Mouse (Mus musculus) erythroblast, embryonic 14.5 days (primary cell): ENCODE measurements around the gene Klhl7. TPM values are rescaled to one million over a fixed set of nuclear protein-coding genes. Genes with fewer than 3 reads are reported as not detected.
A peak's percentile ranks its signal among the peaks of the same experiment; 100 is the strongest.
"Not testable (repeated sequence)": the region's sequence is repeated elsewhere in the genome, so short reads cannot be mapped to it uniquely, and the experiment has no call there.

Source experiments
- H3K27me3 ChIP-seq: 2 replicates; pipeline ENCODE4 v1.6.1; 2012; ENCODE audit warnings: inconsistent platforms; ENCODE audit not compliant: control insufficient read depth
- H3K36me3 ChIP-seq: 2 replicates; pipeline ENCODE4 v1.6.1; 2012; ENCODE audit warnings: mild to moderate bottlenecking, inconsistent platforms; ENCODE audit not compliant: control insufficient read depth
- H3K4me1 ChIP-seq: 2 replicates; pipeline ENCODE4 v1.6.1; 2012; ENCODE audit warnings: inconsistent platforms; ENCODE audit not compliant: control insufficient read depth
- H3K4me3 ChIP-seq: replicated peaks from 2 replicates; pipeline ENCODE3; 2012; ENCODE audit warnings: moderate library complexity, mild to moderate bottlenecking, inconsistent platforms
- H3K9me3 ChIP-seq: 2 replicates; pipeline ENCODE4 v1.6.1; 2012; ENCODE audit warnings: low read length, inconsistent platforms, mixed read lengths; ENCODE audit not compliant: control insufficient read depth
- GATA1 ChIP-seq: IDR thresholded peaks from 2 replicates; pipeline ENCODE4 v1.6.1; 2012; ENCODE audit warnings: low read length, inconsistent platforms, mixed read lengths
- TAL1 ChIP-seq: IDR thresholded peaks from 3 replicates; pipeline ENCODE4 v1.6.1; 2012; ENCODE audit warnings: low read length, inconsistent platforms, mixed read lengths
- polyA plus RNA-seq: library from polyadenylated mRNA; stranded (reverse); fragments of >175 nt; gene quantifications from 2 replicates; pipeline ENCODE4 v1.2.3, GENCODE M21; 2012

Klhl7 gene
- polyA plus RNA-seq, 1 experiment: 0.42 TPM

DNA sequence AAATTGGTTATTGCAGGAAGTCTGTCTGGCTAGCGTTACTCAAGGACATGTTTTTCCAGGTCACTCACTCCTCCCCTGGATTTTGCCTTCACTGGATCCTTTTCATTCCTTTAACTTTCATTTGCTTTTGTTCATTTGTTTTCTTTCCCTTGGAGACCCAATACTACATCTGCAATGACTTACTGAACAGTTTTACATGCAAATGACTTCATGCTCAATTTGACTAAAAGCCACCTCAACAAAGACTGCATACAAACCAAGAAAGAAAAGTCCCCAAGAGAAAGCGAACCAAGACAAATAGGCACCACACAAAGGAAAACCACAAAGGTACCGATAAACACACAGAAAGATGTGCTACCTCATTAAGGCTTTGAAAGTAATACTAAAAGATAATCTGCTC is 13.5 kb upstream of the Klhl7 start:
- no peak overlapping the region for H3K4me3 ChIP-seq
- TF ChIP-seq GATA1 (no peak), TAL1 (no peak)
- H3K36me3 ChIP-seq: no peaks in the 10 kb centered on the region
- no peaks in the 10 kb centered on the region for H3K4me1 ChIP-seq
- H3K9me3 ChIP-seq: no peaks in the 10 kb centered on the region
- 0 out of 2 replicates have a peak, but pooled peaks cover 2% of the 10 kb centered on the region for H3K27me3 ChIP-seq

DNA sequence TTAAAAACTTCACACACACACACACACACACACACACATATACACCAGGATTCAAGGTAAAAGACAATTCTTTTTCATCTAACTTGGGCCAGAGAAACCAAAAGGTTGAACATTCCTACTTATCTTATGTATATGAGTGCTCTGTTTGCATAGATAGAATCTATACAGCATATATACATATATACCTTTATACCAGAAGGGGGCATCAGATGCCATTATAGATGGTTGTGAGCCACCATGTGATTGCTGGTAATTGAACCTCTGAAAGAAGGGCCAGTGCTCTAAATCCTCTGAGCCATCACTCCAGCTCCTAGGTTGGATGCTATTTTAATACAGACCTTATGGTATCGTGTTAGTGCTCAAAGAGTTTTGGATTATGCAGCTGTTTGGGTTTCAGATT is 12.0 kb upstream of the Klhl7 start:
- H3K36me3 ChIP-seq: no peaks in the 10 kb centered on the region
- peaks cover under 1% of the 10 kb centered on the region; the same call in 1 of the 2 replicates for H3K27me3 ChIP-seq
- no peaks in the 10 kb centered on the region for H3K9me3 ChIP-seq
- no peak for TF ChIP-seq TAL1
- no peak for TF ChIP-seq GATA1
- H3K4me3 ChIP-seq: no peak overlapping the region
- no peaks in the 10 kb centered on the region for H3K4me1 ChIP-seq

DNA sequence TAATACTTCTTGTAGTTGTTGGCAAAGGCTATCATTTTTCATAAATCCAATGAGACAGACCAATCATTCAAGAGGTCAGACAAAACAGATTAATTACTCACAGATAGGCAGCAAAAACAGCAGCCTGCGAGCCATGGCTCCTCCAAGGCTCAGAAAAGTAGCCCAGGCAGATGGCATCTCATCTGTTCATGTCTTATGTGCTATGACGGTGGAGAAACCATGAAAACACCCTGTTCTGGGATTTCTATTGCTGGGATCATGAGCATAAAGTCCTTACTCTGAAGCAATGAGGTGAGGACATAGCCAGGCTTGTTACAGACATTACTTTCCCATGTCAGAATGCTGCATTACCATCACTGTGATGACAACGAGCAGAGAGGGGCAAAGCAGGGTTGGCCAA is 7.9 kb upstream of the Klhl7 start:
- H3K4me1 ChIP-seq: no peaks in the 10 kb centered on the region
- H3K36me3 ChIP-seq: no peaks in the 10 kb centered on the region
- no peak overlapping the region for H3K4me3 ChIP-seq
- peaks cover 4% of the 10 kb centered on the region; the same call in 1 of the 2 replicates for H3K27me3 ChIP-seq
- H3K9me3 ChIP-seq: no peaks in the 10 kb centered on the region
- TF ChIP-seq GATA1 (no peak), TAL1 (no peak)

DNA sequence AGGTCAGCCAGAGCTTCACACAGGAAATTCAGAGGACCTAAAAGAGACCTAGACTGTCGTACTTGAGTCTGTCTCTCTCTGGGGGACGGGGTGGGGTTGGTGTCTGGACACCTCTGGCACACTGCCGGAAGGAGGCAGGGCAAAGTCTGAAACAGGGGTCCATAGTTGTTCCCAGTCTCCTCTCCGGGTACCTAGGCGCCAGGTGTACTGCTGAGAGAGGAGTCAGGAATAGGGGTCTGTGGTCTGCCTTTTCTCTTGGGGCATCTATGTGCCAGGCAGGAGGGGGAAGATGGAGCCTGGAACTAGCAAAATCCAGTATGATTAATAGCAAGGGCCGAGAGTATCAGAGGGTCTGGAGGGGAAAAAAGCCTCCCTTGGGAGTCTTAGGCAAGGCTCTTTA is 5.0 kb upstream of the Klhl7 start:
- H3K4me1 ChIP-seq: peaks cover 7% of the 10 kb centered on the region

DNA sequence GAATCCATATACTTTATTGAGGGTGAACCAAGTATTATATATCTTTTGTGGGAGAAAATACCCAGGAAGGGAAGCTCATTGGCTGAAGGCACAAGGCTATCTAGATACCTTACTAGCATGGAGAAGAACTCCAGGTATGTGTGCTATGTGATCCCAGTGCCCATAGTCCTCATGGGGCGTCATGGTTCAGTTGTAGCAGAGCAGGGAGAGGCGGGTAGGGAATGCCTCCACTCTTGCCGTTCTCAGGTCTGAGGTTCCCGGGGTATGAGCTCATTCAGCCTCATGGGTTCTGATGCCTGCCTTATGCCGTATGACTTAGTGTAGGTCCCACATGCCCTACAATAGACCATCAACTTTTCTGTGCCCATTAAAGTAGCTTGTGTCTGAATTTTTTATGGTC is 4.5 kb upstream of the Klhl7 start:
- Histone ChIP-seq H3K36me3 (no peaks in the 10 kb centered on the region), H3K27me3 (peaks cover 4% of the 10 kb centered on the region), H3K9me3 (no peaks in the 10 kb centered on the region), H3K4me1 (peaks cover 8% of the 10 kb centered on the region), H3K4me3 (no peak overlapping the region)
- TF ChIP-seq GATA1 (no peak), TAL1 (no peak)

More for the DNA sequence above, 5.0 kb upstream of the Klhl7 start:
- Histone ChIP-seq H3K4me3 (no peak overlapping the region), H3K27me3 (peaks cover 4% of the 10 kb centered on the region), H3K36me3 (no peaks in the 10 kb centered on the region), H3K9me3 (no peaks in the 10 kb centered on the region)
- TF ChIP-seq TAL1 (no peak), GATA1 (no peak)

DNA sequence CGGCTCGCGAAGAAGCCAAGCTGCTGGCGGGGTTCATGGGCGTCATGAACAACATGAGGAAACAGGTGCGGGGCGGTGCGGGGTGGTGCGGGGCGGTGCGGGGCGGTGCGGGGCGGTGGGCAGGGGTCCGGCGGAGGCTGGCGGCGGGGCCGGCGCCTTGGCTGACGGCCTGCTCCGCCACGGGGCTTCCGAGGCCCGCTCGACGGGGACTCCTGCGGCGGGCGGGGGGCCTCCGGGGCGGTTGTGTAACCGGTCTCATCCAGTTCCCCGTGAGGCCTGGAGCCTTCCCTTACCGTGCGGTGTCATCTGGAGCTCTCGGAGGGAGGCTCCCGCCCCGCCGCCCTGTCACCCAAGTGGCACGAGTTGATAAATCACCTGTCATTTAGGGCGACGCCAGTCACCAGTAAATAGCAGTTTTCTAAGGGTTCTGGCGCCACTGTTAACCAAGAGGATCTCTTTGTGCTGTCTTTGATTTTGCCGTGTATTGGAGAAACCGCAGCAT is 456 bp downstream of the Klhl7 start:
- Histone ChIP-seq H3K36me3 (peaks cover 16% of the 10 kb centered on the region), H3K9me3 (no peaks in the 10 kb centered on the region), H3K4me3 (peak overlapping the region; percentile 90), H3K27me3 (peaks cover 4% of the 10 kb centered on the region), H3K4me1 (peaks cover 25% of the 10 kb centered on the region)
- TF ChIP-seq GATA1: no peak
- peak; percentile 46; the same call in 2 of the 3 replicates for TF ChIP-seq TAL1

DNA sequence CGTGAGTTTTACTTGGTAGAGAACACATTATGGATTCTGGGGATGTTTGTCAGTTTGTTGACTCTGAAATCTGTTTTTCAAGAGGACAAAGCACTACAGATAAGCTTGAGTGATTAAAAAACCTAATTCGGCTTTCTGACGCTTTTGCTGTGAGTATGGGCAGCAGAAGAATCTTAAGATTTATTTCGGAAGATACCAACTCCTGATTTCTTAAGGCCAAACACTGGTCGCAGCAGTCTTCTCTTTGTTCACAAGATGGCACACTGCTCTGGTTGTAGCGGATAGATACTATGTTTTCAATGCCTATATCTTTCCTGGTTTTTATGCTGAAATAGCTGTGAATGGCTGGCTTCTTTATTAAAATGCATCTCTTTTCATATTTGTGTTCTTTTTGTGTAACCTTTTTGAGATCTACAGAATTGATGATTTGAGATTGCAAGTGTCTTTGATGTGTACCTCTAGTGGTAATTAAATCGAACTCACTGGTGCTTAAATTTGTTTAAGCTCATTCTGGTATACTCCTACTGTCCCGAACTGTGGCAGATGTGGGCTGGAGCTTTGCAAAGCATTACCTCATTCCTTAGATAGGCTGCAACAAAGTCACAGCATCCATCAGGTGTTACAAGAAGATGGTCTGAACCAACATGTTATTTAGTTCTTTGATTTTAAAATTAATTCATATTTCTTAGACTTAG is 1.2 kb downstream of the Klhl7 start:
- Histone ChIP-seq H3K36me3 (peaks cover 18% of the 10 kb centered on the region), H3K9me3 (no peaks in the 10 kb centered on the region), H3K4me3 (peak overlapping the region; percentile 90), H3K4me1 (peaks cover 27% of the 10 kb centered on the region), H3K27me3 (peaks cover 4% of the 10 kb centered on the region)
- TF ChIP-seq GATA1: no peak
- no peak for TF ChIP-seq TAL1

DNA sequence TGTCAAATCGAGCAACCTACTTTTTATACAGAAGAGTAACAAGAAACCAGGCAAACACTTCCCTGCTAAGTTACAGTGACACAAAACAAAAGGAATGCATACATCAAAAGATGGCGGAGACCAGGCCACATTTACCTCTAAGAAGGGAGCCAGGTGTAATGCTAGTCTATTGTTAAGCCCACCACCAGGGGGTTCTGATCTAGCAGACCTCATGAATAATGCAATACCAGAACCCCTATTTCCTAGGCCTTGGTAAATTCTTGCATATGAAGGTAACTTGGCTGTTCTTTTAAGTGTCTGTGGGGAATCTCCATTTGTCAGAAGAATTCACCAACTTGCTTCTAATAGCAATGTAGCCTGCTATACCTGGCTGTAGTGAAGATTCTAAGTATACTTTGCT is 2.8 kb downstream of the Klhl7 start:
- not testable (repeated sequence) for H3K4me3 ChIP-seq, H3K9me3 ChIP-seq, H3K27me3 ChIP-seq
- Histone ChIP-seq H3K36me3 (peaks cover 26% of the 10 kb centered on the region), H3K4me1 (peaks cover 33% of the 10 kb centered on the region)

DNA sequence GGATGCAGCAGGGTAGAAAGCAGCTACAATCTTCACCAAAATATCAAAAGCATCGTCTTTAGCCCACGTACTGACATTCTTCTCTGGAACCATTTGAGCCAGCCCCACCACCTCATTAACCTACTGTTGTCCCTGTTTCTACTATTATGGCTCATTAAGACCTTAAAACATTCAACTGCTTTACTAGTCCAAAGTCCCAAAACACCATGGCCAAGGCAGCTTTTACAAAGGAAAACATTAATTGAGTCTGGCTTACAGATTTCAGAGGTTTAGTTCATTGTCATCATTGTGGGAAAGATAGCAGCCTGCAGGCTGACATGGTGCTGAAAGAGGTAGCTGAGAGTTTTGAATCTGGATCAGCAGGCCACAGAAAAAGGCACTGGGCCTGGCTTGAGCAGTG is 3.4 kb downstream of the Klhl7 start:
- Histone ChIP-seq H3K27me3 (peaks cover 4% of the 10 kb centered on the region; the same call in 1 of the 2 replicates), H3K9me3 (no peaks in the 10 kb centered on the region), H3K36me3 (peaks cover 28% of the 10 kb centered on the region), H3K4me1 (peaks cover 33% of the 10 kb centered on the region), H3K4me3 (no peak overlapping the region)
- no peak for TF ChIP-seq GATA1

DNA sequence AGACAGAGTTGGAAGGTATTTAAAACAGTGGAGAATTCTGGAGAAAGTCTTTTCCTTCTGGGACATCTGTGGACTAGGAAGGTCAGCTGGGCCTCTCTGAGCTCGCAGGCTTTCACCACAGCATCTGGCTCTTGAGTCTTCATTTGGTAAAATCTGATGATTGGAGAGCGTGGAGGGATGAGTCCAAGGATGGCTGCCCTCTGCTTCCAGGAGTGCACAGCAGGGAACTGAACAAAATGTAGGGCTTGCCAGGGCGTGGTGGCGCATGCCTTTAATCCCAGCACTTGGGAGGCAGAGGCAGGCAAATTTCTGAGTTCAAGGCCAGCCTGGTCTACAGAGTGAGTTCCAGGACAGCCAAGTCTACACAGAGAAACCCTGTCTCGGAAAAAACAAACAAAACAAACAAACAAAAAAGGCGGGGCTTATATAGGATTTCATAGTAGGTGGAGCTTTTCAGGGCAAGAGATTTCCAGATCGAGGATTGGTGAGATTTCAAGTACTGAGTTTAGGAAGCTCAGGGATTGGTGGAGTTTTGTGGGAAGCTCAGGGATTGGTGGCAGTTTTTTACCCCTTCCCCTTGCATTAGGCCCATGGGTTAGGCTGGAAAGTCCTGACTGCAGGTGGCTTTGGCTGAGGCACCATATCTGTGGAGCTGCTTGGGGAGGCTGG is 6.8 kb downstream of the Klhl7 start:
- H3K4me1 ChIP-seq: peaks cover 17% of the 10 kb centered on the region
- no peak for TF ChIP-seq TAL1
- no peak for TF ChIP-seq GATA1
- H3K36me3 ChIP-seq: peaks cover 44% of the 10 kb centered on the region
- H3K27me3 ChIP-seq: no peaks in the 10 kb centered on the region
- no peak overlapping the region for H3K4me3 ChIP-seq
- no peaks in the 10 kb centered on the region for H3K9me3 ChIP-seq
